Mouse (Mus musculus): Measurements from ENCODE around the gene Clec2l.

Clec2l gene

DNA sequence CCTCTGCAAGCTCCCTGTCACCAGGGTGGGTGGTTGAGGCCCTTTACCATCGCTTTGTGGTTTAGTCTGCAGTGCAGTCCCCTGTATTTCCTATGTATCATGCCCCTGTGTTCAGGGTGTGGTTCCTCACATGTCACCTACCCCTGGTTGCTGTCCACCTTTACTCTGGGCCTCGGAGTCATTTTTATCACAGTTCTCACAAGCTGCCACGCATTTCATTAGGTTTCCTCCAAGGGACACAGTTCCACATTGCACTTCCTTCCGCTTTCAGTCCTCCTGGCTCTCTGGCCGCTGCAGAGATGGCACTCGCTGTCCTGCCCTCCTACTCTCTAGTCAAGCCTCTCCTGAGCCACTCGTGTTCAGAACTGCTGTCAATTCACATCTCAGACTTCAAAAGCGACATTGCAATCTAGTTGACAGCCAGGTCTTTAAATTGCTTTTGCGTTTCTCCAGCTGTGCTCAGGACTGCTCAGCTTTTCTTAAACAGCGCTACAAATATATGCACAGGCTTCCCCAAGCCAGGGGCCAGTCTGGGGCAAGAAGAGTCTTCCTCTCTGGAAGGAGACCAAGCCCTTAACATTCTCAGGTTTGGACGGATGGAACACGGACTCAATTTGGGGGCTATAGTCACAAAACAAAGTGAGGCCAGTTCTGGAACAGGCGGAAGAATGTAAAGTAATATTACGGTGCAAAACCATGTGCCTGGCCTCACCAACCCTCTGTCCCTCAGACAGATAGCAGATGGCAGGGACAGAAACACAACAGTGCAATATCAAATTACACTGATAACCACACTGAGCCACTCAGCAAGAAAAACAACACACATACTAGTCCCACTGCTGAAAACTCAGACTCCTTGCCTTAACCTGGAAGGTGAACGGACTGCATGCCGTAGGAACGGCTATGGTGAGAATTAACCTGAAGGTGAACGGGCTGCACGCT is 51.4 kb downstream of the Clec2l start:
- DNase-seq (ENCODE audit: extremely low read depth, insufficient read length, low spot score), result no peak

DNA sequence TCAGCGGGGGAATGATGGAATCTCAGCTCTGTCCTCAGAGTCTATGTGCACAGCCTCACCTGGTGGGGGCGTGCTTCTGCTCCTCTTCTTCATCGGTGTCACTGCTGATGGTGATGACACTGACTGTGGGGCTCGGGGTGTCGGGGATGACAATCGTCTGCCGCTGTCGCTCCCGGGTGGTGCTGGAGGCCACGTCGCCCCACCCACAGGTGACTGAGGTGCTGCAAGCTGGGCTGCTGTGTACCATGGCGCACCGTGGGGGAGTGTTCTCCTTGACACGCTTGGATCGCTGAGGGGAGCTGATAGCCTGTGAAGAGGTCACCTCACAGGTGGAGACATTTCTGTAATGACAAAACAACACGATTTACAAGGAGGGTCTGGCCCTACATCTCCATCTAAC is 53.0 kb downstream of the Clec2l start:
- DNase-seq (ENCODE audit: extremely low read depth, insufficient read length, low spot score), result no peak

DNA sequence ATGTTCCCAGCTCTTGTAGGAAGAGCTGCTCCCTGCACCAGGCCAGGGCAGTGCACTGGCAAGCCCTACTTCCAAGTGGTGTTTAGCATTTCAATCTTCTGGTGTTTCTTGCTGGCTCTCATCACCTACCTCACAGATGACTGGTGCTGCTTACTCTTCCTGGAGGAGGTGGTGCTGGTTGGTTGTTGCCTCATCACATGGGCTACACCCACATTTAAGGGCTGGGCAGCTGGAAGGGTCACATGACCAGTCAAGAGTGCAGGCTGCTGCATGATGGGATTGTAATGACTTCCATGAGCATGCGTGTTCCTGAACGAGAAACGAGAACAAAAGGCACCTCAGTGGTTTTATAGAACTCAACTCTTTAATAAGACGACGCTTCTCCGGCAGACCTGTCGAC is 55.8 kb downstream of the Clec2l start:
- DNase-seq (ENCODE audit: extremely low read depth, insufficient read length, low spot score), result no peak

DNA sequence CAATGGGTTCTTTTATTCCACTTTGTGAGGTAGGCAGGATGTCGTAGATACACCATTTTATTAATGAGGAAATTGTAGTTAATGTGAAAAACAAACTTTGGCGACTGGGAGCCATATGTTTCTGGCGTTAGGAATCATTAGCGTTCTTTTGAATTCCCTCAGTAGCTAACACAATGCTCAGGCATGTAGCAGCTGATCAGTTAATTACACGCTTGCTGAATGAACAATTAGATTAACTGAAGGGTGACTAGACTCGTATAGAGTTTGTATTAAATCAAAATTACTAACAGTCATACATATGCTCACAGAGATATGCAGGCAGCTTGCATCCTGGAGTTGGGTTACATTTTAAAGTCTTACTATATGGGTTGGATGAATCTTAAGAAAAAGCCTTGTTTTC is 56.4 kb downstream of the Clec2l start:
- DNase-seq (ENCODE audit: extremely low read depth, insufficient read length, low spot score), result no peak

DNA sequence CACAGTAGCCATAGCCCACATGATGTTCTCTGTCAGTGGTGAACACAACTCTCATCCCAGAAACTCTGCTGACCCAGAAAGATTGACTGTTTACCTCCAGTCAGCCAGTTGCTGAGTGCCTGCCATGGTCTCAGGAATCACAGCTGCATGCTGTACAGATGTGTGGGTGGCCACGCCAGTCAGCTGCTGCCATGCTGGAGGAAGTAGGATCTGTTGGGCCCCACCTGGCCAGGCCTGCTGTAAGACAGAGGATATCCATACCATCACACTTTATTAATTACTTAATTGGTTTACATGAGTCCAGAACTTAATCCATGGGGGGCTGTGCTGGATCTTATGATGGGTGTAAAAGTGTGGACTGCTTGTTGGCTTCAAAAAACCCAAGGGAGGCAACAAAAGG is 58.5 kb downstream of the Clec2l start:
- DNase-seq (ENCODE audit: extremely low read depth, insufficient read length, low spot score), result no peak

DNA sequence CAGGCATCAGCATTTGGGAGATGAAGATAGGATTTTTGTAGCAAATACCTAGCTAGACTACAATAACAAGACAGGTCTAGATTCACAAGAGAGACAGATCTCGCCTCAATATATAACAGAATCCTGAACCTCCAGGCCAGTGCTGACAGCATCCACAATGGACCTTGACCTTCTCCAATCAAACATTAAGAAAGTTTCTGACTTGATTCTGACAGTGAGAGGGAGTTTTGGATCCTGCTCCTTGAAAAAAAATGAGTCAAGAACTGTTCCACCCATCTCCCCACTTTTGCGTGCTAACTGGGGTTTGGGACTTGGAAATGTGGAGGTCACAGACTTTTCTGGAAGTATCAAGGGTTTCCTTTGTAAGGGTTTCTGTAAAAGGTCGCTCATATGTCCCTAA is 62.6 kb downstream of the Clec2l start:
- no peak for DNase-seq (ENCODE audit: extremely low read depth, insufficient read length, low spot score)

Data from 3134 (cell line).